Mouse (Mus musculus): ENCODE measurements around the gene Sdsl. TPM values are rescaled to one million over a fixed set of nuclear protein-coding genes. Genes with fewer than 3 reads are reported as not detected.

The Sdsl gene
- polyA plus RNA-seq, 1 experiment from 2014 or later: 15.3 TPM

DNA sequence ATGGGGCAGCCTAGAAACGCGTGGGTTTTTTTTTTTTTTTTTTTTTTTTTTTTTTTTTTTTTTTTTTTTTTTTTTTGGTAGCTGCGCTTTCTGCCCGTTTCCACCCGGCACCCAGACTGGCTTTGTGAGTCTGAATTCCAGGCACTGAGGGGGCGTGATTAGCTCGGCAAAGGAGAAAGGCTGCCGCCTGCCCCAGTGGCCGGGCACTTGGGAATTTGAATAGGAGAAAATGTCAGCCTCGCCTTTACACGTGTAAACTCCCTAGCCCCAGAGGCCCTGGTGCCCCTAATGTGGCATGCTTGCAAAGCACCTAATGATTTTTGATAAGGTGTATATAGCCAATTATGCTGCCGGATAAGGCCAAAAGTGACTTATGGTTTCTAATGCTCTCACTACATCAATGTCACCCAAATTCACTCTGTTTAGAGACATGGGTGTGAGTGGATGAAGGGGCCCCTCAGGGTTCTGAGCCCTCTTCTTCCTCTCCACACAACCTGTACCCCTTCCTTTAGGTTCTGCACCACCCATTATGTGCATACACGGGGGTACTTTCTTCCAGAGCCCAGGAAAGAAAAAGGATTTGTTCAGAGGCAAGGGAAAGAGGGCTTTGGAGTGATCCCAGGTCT lies 39.4 kb downstream of the Sdsl start:
- Histone ChIP-seq H3K36me3 (ENCODE audit: insufficient read depth, low read length) (no peaks in the 10 kb centered on the region), H3K27me3 (ENCODE audit: insufficient read depth, low read length) (peaks cover 99% of the 10 kb centered on the region), H3K4me1 (ENCODE audit: insufficient read depth, low read length) (peaks cover 16% of the 10 kb centered on the region), H3K9me3 (ENCODE audit: low read length) (no peaks in the 10 kb centered on the region), H3K4me3 (ENCODE audit: low read length) (no peak overlapping the region), H3K4me2 (replicated peaks; ENCODE audit: low read depth, low read length) (no peak overlapping the region), H3K27ac (ENCODE audit: low read length) (no peak overlapping the region), H3K9ac (replicated peaks; ENCODE audit: low read length) (no peak overlapping the region)
- 3% methylated on average over 13 of the region's 13 CpGs for WGBS
- ATAC-seq (ENCODE audit: low FRiP score, low TSS enrichment): no peak

- H3K9ac ChIP-seq (replicated peaks; ENCODE audit: low read length): no peak overlapping the region
- 0% methylated on average over 9 of the region's 9 CpGs for WGBS
- peaks cover 99% of the 10 kb centered on the region for H3K27me3 ChIP-seq (ENCODE audit: insufficient read depth, low read length)
- H3K4me3 ChIP-seq (ENCODE audit: low read length): no peak overlapping the region
- no peak overlapping the region for H3K27ac ChIP-seq (ENCODE audit: low read length)
- no peaks in the 10 kb centered on the region for H3K9me3 ChIP-seq (ENCODE audit: low read length)
- H3K36me3 ChIP-seq (ENCODE audit: insufficient read depth, low read length): no peaks in the 10 kb centered on the region
- H3K4me2 ChIP-seq (replicated peaks; ENCODE audit: low read depth, low read length): no peak overlapping the region
- ATAC-seq (ENCODE audit: low FRiP score, low TSS enrichment): no peak
- H3K4me1 ChIP-seq (ENCODE audit: insufficient read depth, low read length): peaks cover 12% of the 10 kb centered on the region
Measured at GRCm38 (mm10) chr5:120432486-120433015, 40.1 kb downstream of the Sdsl start.

- under 1% methylated on average over 69 of the region's 69 CpGs for WGBS
- peaks cover 12% of the 10 kb centered on the region for H3K4me1 ChIP-seq (ENCODE audit: insufficient read depth, low read length)
- no peak within 1 kb of the TSS for H3K27ac ChIP-seq (ENCODE audit: low read length)
- H3K9ac ChIP-seq (replicated peaks; ENCODE audit: low read length): no peak within 1 kb of the TSS
- peaks cover 99% of the 10 kb centered on the region for H3K27me3 ChIP-seq (ENCODE audit: insufficient read depth, low read length)
- H3K4me3 ChIP-seq (ENCODE audit: low read length): peak within 1 kb of the TSS; percentile 10; the same call in 1 of the 2 replicates
- no peak for ATAC-seq (ENCODE audit: low FRiP score, low TSS enrichment)
- H3K36me3 ChIP-seq (ENCODE audit: insufficient read depth, low read length): no peaks in the 10 kb centered on the region
- no peaks in the 10 kb centered on the region for H3K9me3 ChIP-seq (ENCODE audit: low read length)
- no peak within 1 kb of the TSS for H3K4me2 ChIP-seq (replicated peaks; ENCODE audit: low read depth, low read length)
Measured at GRCm38 (mm10) chr5:120431649-120432485, 40.7 kb downstream of the Sdsl start, which contains the start of gene Lhx5. Lhx5 (plus strand) TSS chr5:120431699.

DNA sequence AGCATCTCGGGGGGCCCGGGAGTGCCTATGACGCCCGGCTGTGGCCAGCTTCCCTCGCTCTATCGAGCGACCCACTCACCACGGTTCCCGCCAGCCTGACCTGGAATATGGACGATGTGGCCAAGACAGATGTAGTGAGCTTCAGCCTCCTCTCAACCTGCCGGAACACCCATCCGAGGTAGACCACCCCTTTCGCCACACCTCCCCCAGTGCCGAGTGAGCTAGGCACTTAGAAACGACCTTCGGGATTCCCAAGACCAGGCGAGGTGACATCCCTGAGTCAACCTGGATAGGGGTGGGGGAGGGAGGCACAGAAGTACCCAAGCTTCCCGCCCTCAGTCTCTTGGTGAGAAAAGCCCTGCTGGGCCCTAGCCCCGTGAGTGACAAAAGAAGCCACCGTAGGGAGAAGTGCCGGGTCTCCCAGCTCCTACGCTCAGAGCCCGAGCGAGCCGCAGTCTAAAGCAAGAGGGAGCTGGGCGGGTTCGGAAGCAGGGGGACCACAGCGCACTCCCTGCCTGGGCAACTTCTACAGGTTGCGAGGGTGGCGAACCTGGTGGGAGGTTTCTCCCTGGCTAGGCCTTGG lies 41.5 kb downstream of the Sdsl start:
- Histone ChIP-seq H3K4me2 (replicated peaks; ENCODE audit: low read depth, low read length) (no peak overlapping the region), H3K4me3 (ENCODE audit: low read length) (no peak overlapping the region), H3K36me3 (ENCODE audit: insufficient read depth, low read length) (no peaks in the 10 kb centered on the region), H3K27ac (ENCODE audit: low read length) (no peak overlapping the region), H3K9me3 (ENCODE audit: low read length) (no peaks in the 10 kb centered on the region), H3K9ac (replicated peaks; ENCODE audit: low read length) (no peak overlapping the region), H3K4me1 (ENCODE audit: insufficient read depth, low read length) (peaks cover 9% of the 10 kb centered on the region), H3K27me3 (ENCODE audit: insufficient read depth, low read length) (peaks cover 99% of the 10 kb centered on the region)
- 1% methylated on average over 30 of the region's 30 CpGs for WGBS
- no peak for ATAC-seq (ENCODE audit: low FRiP score, low TSS enrichment)

DNA sequence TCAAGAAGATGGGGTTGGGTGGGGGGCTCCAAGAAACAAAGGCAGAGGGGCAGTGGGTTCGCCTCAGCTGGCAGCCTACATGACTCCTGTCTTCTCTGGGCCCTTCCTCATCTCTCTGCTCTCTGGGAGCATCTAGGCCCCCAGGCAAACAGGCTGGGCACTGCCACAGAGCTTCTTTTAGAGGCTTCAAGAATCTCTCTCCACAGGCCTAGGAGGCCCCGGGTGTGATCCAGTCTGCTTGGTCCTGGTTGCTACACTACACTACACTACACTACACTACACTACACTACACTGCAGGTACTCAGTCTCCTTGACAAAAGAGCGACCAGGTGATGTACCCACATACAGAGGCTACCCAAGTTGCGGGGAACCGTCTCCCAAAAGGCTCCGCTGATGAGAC lies 42.9 kb downstream of the Sdsl start:
- 8% methylated on average over 6 of the region's 6 CpGs for WGBS
- no peak overlapping the region for H3K4me3 ChIP-seq (ENCODE audit: low read length)
- no peak overlapping the region for H3K27ac ChIP-seq (ENCODE audit: low read length)
- no peak overlapping the region for H3K9ac ChIP-seq (replicated peaks; ENCODE audit: low read length)
- no peak overlapping the region for H3K4me2 ChIP-seq (replicated peaks; ENCODE audit: low read depth, low read length)
- peaks cover 98% of the 10 kb centered on the region for H3K27me3 ChIP-seq (ENCODE audit: insufficient read depth, low read length)
- H3K9me3 ChIP-seq (ENCODE audit: low read length): no peaks in the 10 kb centered on the region
- H3K36me3 ChIP-seq (ENCODE audit: insufficient read depth, low read length): no peaks in the 10 kb centered on the region
- H3K4me1 ChIP-seq (ENCODE audit: insufficient read depth, low read length): 0 out of 2 replicates have a peak, but pooled peaks cover 4% of the 10 kb centered on the region
- ATAC-seq (ENCODE audit: low FRiP score, low TSS enrichment): no peak

DNA sequence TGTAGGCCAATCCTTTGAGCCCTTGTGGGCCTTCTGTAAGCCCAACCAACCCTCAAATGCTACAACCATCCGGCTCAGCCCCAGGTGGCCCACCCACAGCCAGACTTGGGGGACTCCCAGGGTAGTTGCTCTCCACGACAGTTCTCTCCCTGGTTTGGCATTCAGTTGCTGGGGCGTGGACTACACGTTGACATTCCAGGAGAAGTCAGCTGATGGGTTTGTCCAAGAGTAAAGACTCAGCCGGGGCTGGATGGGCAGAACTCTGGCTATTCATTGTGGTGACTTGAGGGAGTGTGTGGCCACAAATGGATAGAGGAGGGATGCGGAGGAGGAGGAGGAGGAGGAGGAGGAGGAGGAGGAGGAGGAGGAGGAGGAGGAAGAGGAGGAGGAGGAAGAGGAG lies 43.6 kb downstream of the Sdsl start:
- ATAC-seq (ENCODE audit: low FRiP score, low TSS enrichment): no peak
- H3K4me3 ChIP-seq (ENCODE audit: low read length): no peak overlapping the region
- H3K27me3 ChIP-seq (ENCODE audit: insufficient read depth, low read length): peaks cover 98% of the 10 kb centered on the region
- H3K4me1 ChIP-seq (ENCODE audit: insufficient read depth, low read length): 0 out of 2 replicates have a peak, but pooled peaks cover 4% of the 10 kb centered on the region
- 3% methylated on average over 5 of the region's 6 CpGs for whole genome bisulfite sequencing
- no peak overlapping the region for H3K9ac ChIP-seq (replicated peaks; ENCODE audit: low read length)
- H3K9me3 ChIP-seq (ENCODE audit: low read length): no peaks in the 10 kb centered on the region
- no peak overlapping the region for H3K27ac ChIP-seq (ENCODE audit: low read length)
- H3K4me2 ChIP-seq (replicated peaks; ENCODE audit: low read depth, low read length): no peak overlapping the region
- H3K36me3 ChIP-seq (ENCODE audit: insufficient read depth, low read length): no peaks in the 10 kb centered on the region

- 2% methylated on average over 21 of the region's 21 CpGs for WGBS
- H3K4me3 ChIP-seq (ENCODE audit: low read length): no peak overlapping the region
- no peaks in the 10 kb centered on the region for H3K36me3 ChIP-seq (ENCODE audit: insufficient read depth, low read length)
- no peak overlapping the region for H3K4me2 ChIP-seq (replicated peaks; ENCODE audit: low read depth, low read length)
- H3K27ac ChIP-seq (ENCODE audit: low read length): no peak overlapping the region
- H3K9me3 ChIP-seq (ENCODE audit: low read length): no peaks in the 10 kb centered on the region
- peaks cover 97% of the 10 kb centered on the region for H3K27me3 ChIP-seq (ENCODE audit: insufficient read depth, low read length)
- 0 out of 2 replicates have a peak, but pooled peaks cover 4% of the 10 kb centered on the region for H3K4me1 ChIP-seq (ENCODE audit: insufficient read depth, low read length)
- no peak for ATAC-seq (ENCODE audit: low FRiP score, low TSS enrichment)
- H3K9ac ChIP-seq (replicated peaks; ENCODE audit: low read length): no peak overlapping the region
Measured at GRCm38 (mm10) chr5:120428189-120428838, 44.3 kb downstream of the Sdsl start.

DNA sequence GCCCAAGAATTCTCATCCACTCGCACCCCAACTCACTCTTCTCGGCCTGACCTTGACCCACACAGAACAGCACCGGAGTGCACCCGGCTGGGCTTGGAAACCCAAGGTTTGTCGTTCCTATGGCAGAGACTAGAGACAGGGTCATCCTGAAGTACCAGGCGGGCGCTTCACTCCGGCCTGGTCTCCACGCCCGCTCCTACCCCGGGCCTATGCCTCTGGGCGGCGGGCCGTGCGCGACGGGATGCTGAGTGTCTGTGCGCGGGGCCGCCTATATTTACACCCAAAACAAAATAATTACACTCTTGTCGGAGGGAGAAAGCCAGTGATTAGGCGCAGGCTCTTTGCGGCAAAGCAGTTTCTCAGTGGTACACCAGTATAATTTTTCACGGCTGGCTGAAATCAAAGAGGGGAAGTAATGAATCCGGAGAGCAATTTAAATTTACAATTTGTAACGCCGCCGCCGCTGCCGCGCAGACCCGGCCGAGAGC lies 45.1 kb downstream of the Sdsl start:
- H3K27ac ChIP-seq (ENCODE audit: low read length): no peak overlapping the region
- ATAC-seq (ENCODE audit: low FRiP score, low TSS enrichment): no peak
- H3K4me2 ChIP-seq (replicated peaks; ENCODE audit: low read depth, low read length): no peak overlapping the region
- WGBS: under 1% methylated on average over 33 of the region's 33 CpGs
- no peak overlapping the region for H3K9ac ChIP-seq (replicated peaks; ENCODE audit: low read length)
- H3K4me3 ChIP-seq (ENCODE audit: low read length): no peak overlapping the region
- 0 out of 2 replicates have a peak, but pooled peaks cover 4% of the 10 kb centered on the region for H3K4me1 ChIP-seq (ENCODE audit: insufficient read depth, low read length)
- H3K27me3 ChIP-seq (ENCODE audit: insufficient read depth, low read length): peaks cover 97% of the 10 kb centered on the region
- no peaks in the 10 kb centered on the region for H3K9me3 ChIP-seq (ENCODE audit: low read length)
- no peaks in the 10 kb centered on the region for H3K36me3 ChIP-seq (ENCODE audit: insufficient read depth, low read length)

GRCm38 (mm10) chr5:120426572-120426971 lies 46.0 kb downstream of the Sdsl start:
- H3K27ac ChIP-seq (ENCODE audit: low read length): no peak overlapping the region
- H3K4me3 ChIP-seq (ENCODE audit: low read length): no peak overlapping the region
- H3K9me3 ChIP-seq (ENCODE audit: low read length): no peaks in the 10 kb centered on the region
- H3K36me3 ChIP-seq (ENCODE audit: insufficient read depth, low read length): no peaks in the 10 kb centered on the region
- H3K9ac ChIP-seq (replicated peaks; ENCODE audit: low read length): no peak overlapping the region
- H3K4me2 ChIP-seq (replicated peaks; ENCODE audit: low read depth, low read length): no peak overlapping the region
- WGBS: under 1% methylated on average over 10 of the region's 10 CpGs
- H3K27me3 ChIP-seq (ENCODE audit: insufficient read depth, low read length): peaks cover 94% of the 10 kb centered on the region
- no peak for ATAC-seq (ENCODE audit: low FRiP score, low TSS enrichment)
- H3K4me1 ChIP-seq (ENCODE audit: insufficient read depth, low read length): no peaks in the 10 kb centered on the region

All from kidney, embryonic 16.5 days (tissue).